Mouse (Mus musculus) activated CD4-positive, CD25-positive, alpha-beta regulatory T cell, adult 4 months (primary cell): Measurements from ENCODE around the gene Eif4g1. TPM values are rescaled to one million over a fixed set of nuclear protein-coding genes. Genes with fewer than 3 reads are reported as not detected.

ENCODE experiments used
- ATAC-seq: one replicate; pipeline ENCODE4 v1.8.0; 2017
- polyA plus RNA-seq, 2 experiments: library from polyadenylated mRNA; unstranded; fragments of 100-300 nt; shearing (Covaris generic); gene quantifications; one replicate each; pipeline ENCODE4 v1.2.1; 2017

Eif4g1 gene
- polyA plus RNA-seq, 2 experiments from 2014 or later, result 44.6 to 82.1 TPM

- no peak for ATAC-seq
These were observed 58.3 kb downstream of the Eif4g1 start for GRCm38 (mm10) chr16:20726384-20726783.

GRCm38 (mm10) chr16:20730293-20730711 lies 62.2 kb downstream of the Eif4g1 start:
- ATAC-seq, result no peak

GRCm38 (mm10) chr16:20731688-20732087 lies 63.6 kb downstream of the Eif4g1 start:
- no peak for ATAC-seq

- ATAC-seq, result no peak
These were observed 64.3 kb downstream of the Eif4g1 start for GRCm38 (mm10) chr16:20732251-20732924.

- no peak for ATAC-seq
These were observed 65.0 kb downstream of the Eif4g1 start, which contains the start of gene Chrd for GRCm38 (mm10) chr16:20732925-20733730. Gene Chrd (plus strand): TSS chr16:20733127.

GRCm38 (mm10) chr16:20733731-20734730 lies 65.9 kb downstream of the Eif4g1 start, which contains the start of gene Thpo:
Gene Thpo (minus strand): TSS chr16:20734511.
- ATAC-seq, result no peak

GRCm38 (mm10) chr16:20735651-20736050 lies 67.5 kb downstream of the Eif4g1 start:
- ATAC-seq, result no peak

GRCm38 (mm10) chr16:20736168-20736567 lies 68.1 kb downstream of the Eif4g1 start:
- no peak for ATAC-seq

GRCm38 (mm10) chr16:20736823-20737222 lies 68.7 kb downstream of the Eif4g1 start:
- no peak for ATAC-seq

GRCm38 (mm10) chr16:20739845-20740244 lies 71.7 kb downstream of the Eif4g1 start:
- ATAC-seq, result no peak

Other genes starting within 250 kb of the Eif4g1 start
- gene Abcc5, start 241.9 kb upstream of the Eif4g1 start, polyA plus RNA-seq, result 10 to 100 TPM; 25.1 to 25.4 TPM
- gene Eif2b5, start 169.5 kb upstream of the Eif4g1 start, polyA plus RNA-seq, result 10 to 100 TPM; 13.7 to 14.5 TPM
- gene Dvl3, start 151.3 kb upstream of the Eif4g1 start, polyA plus RNA-seq, result 10 to 100 TPM; 13.2 to 13.7 TPM
- 100 to 1,000 TPM; 467 to 550 TPM for gene Ap2m1, start 132.8 kb upstream of the Eif4g1 start, polyA plus RNA-seq
- gene Abcf3, start 119.7 kb upstream of the Eif4g1 start, polyA plus RNA-seq, result 10 to 100 TPM; 49.5 to 57.2 TPM
- gene Vwa5b2, start 78.8 kb upstream of the Eif4g1 start, polyA plus RNA-seq, result under 1 TPM; 0.11 to 0.42 TPM
- 10 to 100 TPM; 19.0 to 25.6 TPM for gene Eef1akmt4, start 56.7 kb upstream of the Eif4g1 start, polyA plus RNA-seq
- not detected for gene Gm49333, start 56.7 kb upstream of the Eif4g1 start, polyA plus RNA-seq
- gene Alg3, start 56.6 kb upstream of the Eif4g1 start, polyA plus RNA-seq, result 10 to 100 TPM; 28.2 to 31.8 TPM
- not detected for gene Camk2n2, start 47.0 kb upstream of the Eif4g1 start, polyA plus RNA-seq
- gene Ece2, start 38.5 kb upstream of the Eif4g1 start, polyA plus RNA-seq, result not detected
- gene Psmd2, start 16.7 kb upstream of the Eif4g1 start, polyA plus RNA-seq, result 100 to 1,000 TPM; 152 to 157 TPM
- gene Fam131a, start 24.9 kb downstream of the Eif4g1 start, polyA plus RNA-seq, result 1 to 10 TPM in 1 of 2 experiments, not detected in 1; 1.2 TPM
- gene Polr2h, start 49.4 kb downstream of the Eif4g1 start, polyA plus RNA-seq, result 10 to 100 TPM; 72.6 to 80.2 TPM
- gene Clcn2, start 49.4 kb downstream of the Eif4g1 start, polyA plus RNA-seq, result 1 to 10 TPM; 1.3 to 2.0 TPM
- gene Chrd, start 64.8 kb downstream of the Eif4g1 start, polyA plus RNA-seq, result not detected
- gene Thpo, start 66.2 kb downstream of the Eif4g1 start, polyA plus RNA-seq, result under 1 TPM in 1 of 2 experiments, not detected in 1; 0.26 TPM